Mouse (Mus musculus): ENCODE measurements around the gene Fam163a. TPM values are rescaled to one million over a fixed set of nuclear protein-coding genes. Genes with fewer than 3 reads are reported as not detected.

The Fam163a gene
- polyA plus RNA-seq, 1 experiment from 2014 or later = 14.5 TPM

- 88% methylated on average over 4 of the region's 4 CpGs for WGBS
Measured at GRCm38 (mm10) chr1:156197588-156197987, 7.2 kb downstream of the Fam163a start.

DNA sequence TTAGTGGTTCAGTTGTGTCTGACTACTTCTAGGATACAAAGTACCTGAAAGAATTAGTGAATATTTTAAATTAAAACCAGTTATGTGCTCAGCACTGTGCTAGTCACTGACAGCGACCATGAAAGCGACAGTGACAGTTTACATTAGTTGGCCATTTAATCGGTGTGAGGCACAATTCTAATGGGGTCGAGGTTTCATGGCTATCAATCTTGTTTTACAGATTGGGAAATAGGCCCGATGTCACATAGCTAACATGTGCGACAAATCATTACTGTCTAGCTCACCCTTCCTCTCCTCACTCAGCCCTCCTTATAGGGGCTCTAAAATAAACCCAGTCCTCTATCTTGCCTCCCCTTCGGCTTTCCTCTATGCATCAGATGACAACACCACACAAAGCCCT lies 11.5 kb downstream of the Fam163a start:
- H3K4me3 ChIP-seq = no peak overlapping the region
- H3K27ac ChIP-seq (replicated peaks) = peak overlapping the region; percentile 64
- 0 out of 2 replicates have a peak, but pooled peaks cover 4% of the 10 kb centered on the region for H3K27me3 ChIP-seq
- H3K4me1 ChIP-seq = peaks cover 20% of the 10 kb centered on the region
- H3K4me2 ChIP-seq (replicated peaks) = no peak overlapping the region; the same call in 1 of the 2 replicates
- H3K9me3 ChIP-seq = no peaks in the 10 kb centered on the region
- H3K36me3 ChIP-seq = no peaks in the 10 kb centered on the region
- H3K9ac ChIP-seq (replicated peaks) = no peak overlapping the region
- peak; percentile 85 for ATAC-seq (ENCODE audit: low FRiP score, low read depth)
- 53% methylated on average over 7 of the region's 7 CpGs for WGBS

More at GRCm38 (mm10) chr1:156197588-156197987, 7.2 kb downstream of the Fam163a start:
- no peak for ATAC-seq (ENCODE audit: low FRiP score, low read depth)
- Histone ChIP-seq H3K4me3 (no peak overlapping the region), H3K36me3 (no peaks in the 10 kb centered on the region), H3K9me3 (no peaks in the 10 kb centered on the region), H3K9ac (replicated peaks) (no peak overlapping the region), H3K4me1 (peaks cover 14% of the 10 kb centered on the region), H3K27me3 (0 out of 2 replicates have a peak, but pooled peaks cover 14% of the 10 kb centered on the region), H3K4me2 (replicated peaks) (no peak overlapping the region), H3K27ac (replicated peaks) (no peak overlapping the region)

DNA sequence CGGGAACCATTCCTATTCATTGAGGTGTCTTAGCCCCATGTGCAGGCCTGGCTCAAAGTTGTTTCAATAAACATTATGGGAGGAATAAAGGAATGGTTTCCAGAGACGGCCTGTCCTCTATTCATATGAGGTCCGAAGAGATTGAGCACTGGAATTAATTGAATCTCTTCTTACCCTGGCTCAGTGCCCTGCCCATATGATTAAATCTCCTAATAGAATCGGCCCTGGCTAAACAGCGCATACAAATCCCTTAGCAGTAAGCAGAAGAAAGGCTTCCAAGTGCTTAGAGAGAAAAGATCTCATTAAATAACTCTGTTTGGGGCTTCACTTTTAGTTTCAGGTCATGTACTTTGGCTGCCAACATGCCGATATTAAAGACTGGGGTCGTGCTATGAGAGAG lies 12.0 kb downstream of the Fam163a start:
- H3K36me3 ChIP-seq = no peaks in the 10 kb centered on the region
- H3K4me2 ChIP-seq (replicated peaks) = no peak overlapping the region; the same call in 1 of the 2 replicates
- H3K27ac ChIP-seq (replicated peaks) = peak overlapping the region; percentile 64
- 0 out of 2 replicates have a peak, but pooled peaks cover 4% of the 10 kb centered on the region for H3K27me3 ChIP-seq
- no peak overlapping the region for H3K9ac ChIP-seq (replicated peaks)
- ATAC-seq (ENCODE audit: low FRiP score, low read depth) = peak; percentile 81
- 22% methylated on average over 7 of the region's 7 CpGs for WGBS
- H3K9me3 ChIP-seq = no peaks in the 10 kb centered on the region
- no peak overlapping the region for H3K4me3 ChIP-seq
- peaks cover 20% of the 10 kb centered on the region for H3K4me1 ChIP-seq

- Histone ChIP-seq H3K27me3 (no peaks in the 10 kb centered on the region), H3K4me2 (replicated peaks) (no peak overlapping the region), H3K4me3 (no peak overlapping the region), H3K27ac (replicated peaks) (no peak overlapping the region), H3K9me3 (0 out of 2 replicates have a peak, but pooled peaks cover 5% of the 10 kb centered on the region), H3K36me3 (no peaks in the 10 kb centered on the region), H3K9ac (replicated peaks) (no peak overlapping the region), H3K4me1 (peaks cover 38% of the 10 kb centered on the region)
- no peak for ATAC-seq (ENCODE audit: low FRiP score, low read depth)
- 89% methylated on average over 3 of the region's 3 CpGs for WGBS
Measured at GRCm38 (mm10) chr1:156186646-156187045, 18.2 kb downstream of the Fam163a start.

DNA sequence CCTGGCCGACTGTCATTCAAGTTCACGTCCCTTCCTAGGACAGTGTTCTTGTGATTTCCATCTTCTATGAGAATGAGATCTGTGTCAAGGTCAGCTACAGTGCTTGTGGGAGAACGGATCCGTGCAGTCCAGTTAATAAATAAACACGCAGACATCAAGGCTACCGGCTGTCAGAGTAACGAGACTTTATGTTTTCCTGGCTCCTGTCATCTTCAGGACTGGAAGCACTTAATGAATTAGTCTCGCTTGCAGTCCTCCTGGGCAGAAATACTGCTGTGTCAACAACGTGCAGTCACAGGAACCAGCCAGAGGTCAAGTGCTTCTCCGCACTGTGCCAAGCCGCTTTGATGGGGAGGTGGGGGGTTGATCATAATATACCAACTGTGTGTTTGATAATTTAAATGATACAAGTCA lies 20.7 kb downstream of the Fam163a start:
- WGBS = 16% methylated on average over 11 of the region's 11 CpGs
- Histone ChIP-seq H3K9me3 (0 out of 2 replicates have a peak, but pooled peaks cover 5% of the 10 kb centered on the region), H3K27ac (replicated peaks) (peak overlapping the region; percentile 81), H3K9ac (replicated peaks) (no peak overlapping the region), H3K4me3 (no peak overlapping the region), H3K4me2 (replicated peaks) (peak overlapping the region; percentile 27), H3K36me3 (no peaks in the 10 kb centered on the region), H3K4me1 (peaks cover 55% of the 10 kb centered on the region), H3K27me3 (no peaks in the 10 kb centered on the region)
- peak; percentile 57 for ATAC-seq (ENCODE audit: low FRiP score, low read depth)

DNA sequence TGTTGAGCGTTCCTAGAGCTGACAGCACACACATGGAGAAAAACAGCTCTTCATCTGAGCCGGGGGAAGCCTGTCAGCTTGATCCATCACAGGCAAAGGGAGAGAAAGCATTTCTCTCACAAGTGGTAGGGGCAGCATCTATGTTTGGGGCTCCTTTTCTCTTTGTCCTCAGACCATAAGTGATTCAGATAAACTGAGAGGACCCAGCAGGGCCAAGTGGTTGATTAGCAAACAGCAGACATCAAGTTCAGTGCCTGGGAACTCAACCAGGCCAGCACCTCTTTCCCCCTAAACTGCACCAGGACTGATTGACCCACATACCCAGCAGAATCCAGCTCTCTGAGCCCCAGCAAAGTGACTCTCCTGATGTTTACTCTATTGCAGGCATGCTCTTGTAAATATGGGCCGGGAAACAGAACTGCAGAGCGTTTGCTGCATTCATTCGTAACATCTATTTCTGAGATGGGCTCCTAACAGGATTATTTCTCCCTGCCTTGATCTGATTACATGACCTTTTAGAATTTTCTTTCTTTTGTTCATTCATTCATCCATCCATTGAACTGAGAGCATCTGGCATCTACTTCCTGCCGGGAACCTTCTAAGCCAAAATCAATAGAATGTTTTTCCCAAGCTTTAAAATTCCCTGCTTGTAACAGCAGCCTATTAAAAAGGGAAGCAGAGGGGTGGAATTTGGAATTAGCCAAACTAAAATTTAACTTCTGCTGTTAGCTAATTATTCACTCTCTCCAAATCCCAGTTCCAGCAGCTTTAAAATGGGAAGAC lies 21.5 kb downstream of the Fam163a start:
- peak; percentile 50 for ATAC-seq (ENCODE audit: low FRiP score, low read depth)
- peak overlapping the region; percentile 27 for H3K4me2 ChIP-seq (replicated peaks)

DNA sequence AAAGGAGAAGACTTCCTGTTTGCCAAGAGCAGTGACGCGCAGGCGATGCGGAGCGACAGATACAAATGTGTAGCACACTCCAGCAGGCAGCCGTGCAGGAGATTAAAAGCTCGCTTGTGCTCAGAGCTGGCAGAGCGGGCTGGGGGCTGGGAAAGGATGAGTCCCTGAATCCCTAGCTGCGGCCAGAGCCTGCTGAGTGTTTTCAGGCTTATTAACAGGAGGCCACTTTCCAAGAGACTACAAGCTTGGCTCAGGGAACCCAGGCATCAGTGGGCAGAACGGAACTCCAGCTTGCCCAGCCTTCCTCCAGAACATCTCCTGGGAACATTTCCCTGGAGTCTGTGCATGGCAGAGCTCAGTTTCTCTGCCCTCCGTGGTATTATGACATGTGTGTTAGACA lies 25.0 kb downstream of the Fam163a start:
- no peak overlapping the region for H3K9ac ChIP-seq (replicated peaks)
- no peak overlapping the region for H3K4me3 ChIP-seq
- peak overlapping the region; percentile 19; the same call in 1 of the 2 replicates for H3K4me2 ChIP-seq (replicated peaks)
- WGBS = 10% methylated on average over 11 of the region's 11 CpGs
- no peaks in the 10 kb centered on the region for H3K9me3 ChIP-seq
- H3K27me3 ChIP-seq = no peaks in the 10 kb centered on the region
- H3K36me3 ChIP-seq = no peaks in the 10 kb centered on the region
- ATAC-seq (ENCODE audit: low FRiP score, low read depth) = peak; percentile 48
- H3K4me1 ChIP-seq = peaks cover 53% of the 10 kb centered on the region
- peak overlapping the region; percentile 76 for H3K27ac ChIP-seq (replicated peaks)

More for the DNA sequence above, 21.5 kb downstream of the Fam163a start:
- Histone ChIP-seq H3K27ac (replicated peaks) (peak overlapping the region; percentile 81), H3K9me3 (0 out of 2 replicates have a peak, but pooled peaks cover 5% of the 10 kb centered on the region), H3K4me3 (no peak overlapping the region), H3K36me3 (no peaks in the 10 kb centered on the region), H3K9ac (replicated peaks) (no peak overlapping the region), H3K27me3 (no peaks in the 10 kb centered on the region), H3K4me1 (peaks cover 55% of the 10 kb centered on the region)
- WGBS = 13% methylated on average over 6 of the region's 6 CpGs

- 0 out of 2 replicates have a peak, but pooled peaks cover 2% of the 10 kb centered on the region for H3K4me1 ChIP-seq
- H3K36me3 ChIP-seq = no peaks in the 10 kb centered on the region
- no peaks in the 10 kb centered on the region for H3K9me3 ChIP-seq
- no peak overlapping the region for H3K4me2 ChIP-seq (replicated peaks)
- no peak overlapping the region for H3K4me3 ChIP-seq
- 66% methylated on average over 6 of the region's 6 CpGs for WGBS
- no peak for ATAC-seq (ENCODE audit: low FRiP score, low read depth)
- H3K27me3 ChIP-seq = 0 out of 2 replicates have a peak, but pooled peaks cover 3% of the 10 kb centered on the region
- H3K9ac ChIP-seq (replicated peaks) = no peak overlapping the region
- no peak overlapping the region for H3K27ac ChIP-seq (replicated peaks)
Measured at GRCm38 (mm10) chr1:156168737-156169136, 36.1 kb downstream of the Fam163a start.

- Histone ChIP-seq H3K36me3 (no peaks in the 10 kb centered on the region), H3K9ac (replicated peaks) (no peak overlapping the region), H3K4me2 (replicated peaks) (no peak overlapping the region), H3K4me1 (peaks cover 12% of the 10 kb centered on the region), H3K27ac (replicated peaks) (no peak overlapping the region), H3K4me3 (no peak overlapping the region), H3K27me3 (no peaks in the 10 kb centered on the region), H3K9me3 (no peaks in the 10 kb centered on the region)
- no peak for ATAC-seq (ENCODE audit: low FRiP score, low read depth)
- WGBS = 75% methylated on average over 3 of the region's 3 CpGs
Measured at GRCm38 (mm10) chr1:156116770-156117169, 88.1 kb downstream of the Fam163a start.

- 81% methylated on average over 8 of the region's 8 CpGs for WGBS
- H3K27me3 ChIP-seq = no peaks in the 10 kb centered on the region
- H3K4me1 ChIP-seq = peaks cover 15% of the 10 kb centered on the region
- H3K27ac ChIP-seq (replicated peaks) = no peak overlapping the region
- ATAC-seq (ENCODE audit: low FRiP score, low read depth) = no peak
- no peaks in the 10 kb centered on the region for H3K36me3 ChIP-seq
- no peaks in the 10 kb centered on the region for H3K9me3 ChIP-seq
- H3K4me3 ChIP-seq = no peak overlapping the region
- no peak overlapping the region for H3K9ac ChIP-seq (replicated peaks)
- H3K4me2 ChIP-seq (replicated peaks) = no peak overlapping the region
Measured at GRCm38 (mm10) chr1:156113884-156114499, 90.8 kb downstream of the Fam163a start.

DNA sequence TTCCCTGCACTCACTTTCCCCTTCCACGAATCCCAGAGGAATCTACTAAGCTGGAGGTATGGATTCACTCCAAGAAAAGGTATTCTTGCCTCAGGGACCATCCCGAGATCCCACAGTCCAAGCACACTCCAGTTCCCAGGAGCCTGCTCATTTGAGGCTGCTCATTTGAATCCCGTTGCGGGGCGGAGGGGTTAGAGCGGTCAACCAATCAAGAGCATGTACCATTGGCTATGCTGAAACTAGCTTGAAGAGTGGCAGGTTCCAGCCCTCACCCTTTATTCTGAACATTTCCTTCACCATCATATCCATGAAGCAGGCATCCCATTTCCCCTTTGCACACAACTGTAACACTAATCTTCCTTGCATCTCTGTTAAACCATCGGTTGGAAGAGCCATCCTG lies 92.7 kb downstream of the Fam163a start:
- no peak for ATAC-seq (ENCODE audit: low FRiP score, low read depth)
- Histone ChIP-seq H3K4me1 (peaks cover 20% of the 10 kb centered on the region), H3K9me3 (no peaks in the 10 kb centered on the region), H3K4me2 (replicated peaks) (peak overlapping the region; percentile 15; the same call in 1 of the 2 replicates), H3K36me3 (no peaks in the 10 kb centered on the region), H3K4me3 (no peak overlapping the region), H3K9ac (replicated peaks) (no peak overlapping the region), H3K27ac (replicated peaks) (0 out of 2 replicates have a peak overlapping the region, but pooled peaks have one; percentile 35), H3K27me3 (no peaks in the 10 kb centered on the region)
- 61% methylated on average over 7 of the region's 7 CpGs for WGBS

DNA sequence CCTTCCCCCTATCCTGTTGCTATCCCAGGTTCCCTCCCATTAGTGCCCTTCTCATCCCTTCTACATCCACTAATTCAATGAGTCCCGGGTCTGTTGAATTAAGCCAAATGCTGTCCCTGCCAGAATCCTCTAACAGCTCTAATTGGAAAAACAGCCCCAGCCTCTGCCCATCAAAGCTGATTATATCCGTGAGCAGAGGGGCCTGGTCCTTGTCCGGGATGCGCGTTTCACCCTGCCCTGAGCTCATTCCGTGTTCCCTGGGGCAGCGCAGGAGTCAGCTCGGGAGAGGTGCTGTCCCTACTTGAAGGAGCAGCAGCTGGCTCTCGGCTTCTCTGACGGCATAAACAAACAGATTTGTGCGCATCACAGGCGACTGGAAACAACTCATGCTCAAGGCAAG lies 93.1 kb downstream of the Fam163a start:
- H3K4me1 ChIP-seq = peaks cover 20% of the 10 kb centered on the region
- H3K9me3 ChIP-seq = no peaks in the 10 kb centered on the region
- no peaks in the 10 kb centered on the region for H3K27me3 ChIP-seq
- 38% methylated on average over 12 of the region's 12 CpGs for WGBS
- no peak overlapping the region for H3K9ac ChIP-seq (replicated peaks)
- H3K36me3 ChIP-seq = no peaks in the 10 kb centered on the region
- H3K27ac ChIP-seq (replicated peaks) = 0 out of 2 replicates have a peak overlapping the region, but pooled peaks have one; percentile 35
- ATAC-seq (ENCODE audit: low FRiP score, low read depth) = no peak
- peak overlapping the region; percentile 15; the same call in 1 of the 2 replicates for H3K4me2 ChIP-seq (replicated peaks)
- H3K4me3 ChIP-seq = no peak overlapping the region
